Mouse (Mus musculus): ENCODE data around the gene Gast. TPM values are rescaled to one million over a fixed set of nuclear protein-coding genes. Genes with fewer than 3 reads are reported as not detected.

The Gast gene
- total RNA-seq, 2 experiments from 2014 or later: not detected

Other genes with a start within 250 kb of the Gast start
- not detected for gene Krt32, start 246.2 kb upstream of the Gast start, total RNA-seq (2021)
- gene Krt35, start 238.2 kb upstream of the Gast start, total RNA-seq (2021): not detected
- gene Krt36, start 228.8 kb upstream of the Gast start, total RNA-seq (2021): not detected
- not detected for gene Krt13, start 212.8 kb upstream of the Gast start, total RNA-seq (2021)
- gene Krt15, start 198.5 kb upstream of the Gast start, total RNA-seq (2021): not detected
- gene Krt19, start 185.7 kb upstream of the Gast start, total RNA-seq (2021): under 1 TPM in 1 of 2 experiments, not detected in 1; 0.63 TPM
- gene Krt9, start 141.2 kb upstream of the Gast start, total RNA-seq (2021): 1 to 10 TPM; 2.6 to 2.7 TPM
- not detected for gene Krt14, start 126.9 kb upstream of the Gast start, total RNA-seq (2021)
- not detected for gene Krt16, start 85.5 kb upstream of the Gast start, total RNA-seq (2021)
- not detected for gene Krt17, start 73.4 kb upstream of the Gast start, total RNA-seq (2021)
- not detected for gene Krt42, start 64.5 kb upstream of the Gast start, total RNA-seq (2021)
- gene Eif1, start 14.5 kb upstream of the Gast start, total RNA-seq (2021): 100 to 1,000 TPM; 803 to 821 TPM
- 100 to 1,000 TPM in 1 of 2 experiments, 10 to 100 TPM in 1; 94.6 to 151 TPM for gene Hap1, start 21.7 kb downstream of the Gast start, total RNA-seq (2021)
- 10 to 100 TPM; 38.1 to 49.8 TPM for gene Jup, start 63.4 kb downstream of the Gast start, total RNA-seq (2021)
- gene P3h4, start 80.4 kb downstream of the Gast start, total RNA-seq (2021): 1 to 10 TPM; 5.7 to 5.8 TPM
- gene Fkbp10, start 81.3 kb downstream of the Gast start, total RNA-seq (2021): 10 to 100 TPM; 10.0 to 12.2 TPM
- 10 to 100 TPM; 62.9 to 63.1 TPM for gene Nt5c3b, start 107.4 kb downstream of the Gast start, total RNA-seq (2021)
- 1 to 10 TPM; 1.4 to 2.2 TPM for gene Klhl10, start 107.5 kb downstream of the Gast start, total RNA-seq (2021)
- gene Klhl11, start 138.3 kb downstream of the Gast start, total RNA-seq (2021): 10 to 100 TPM; 81.8 to 82.1 TPM
- gene Acly, start 193.6 kb downstream of the Gast start, total RNA-seq (2021): 100 to 1,000 TPM; 116 to 121 TPM
- under 1 TPM; 0.40 to 0.51 TPM for gene Ttc25, start 211.2 kb downstream of the Gast start, total RNA-seq (2021)
- gene Cnp, start 240.5 kb downstream of the Gast start, total RNA-seq (2021): 100 to 1,000 TPM; 158 to 245 TPM